Mouse (Mus musculus): ENCODE measurements around the gene Sucla2. TPM values are rescaled to one million over a fixed set of nuclear protein-coding genes. Genes with fewer than 3 reads are reported as not detected.

The Sucla2 gene
- polyA plus RNA-seq, 1 experiment = 13.9 TPM

GRCm38 (mm10) chr14:73493356-73493755 is 31.8 kb upstream of the Sucla2 start:
- TF ChIP-seq POLR2A (IDR thresholded peaks at IDR 0.05; ENCODE audit: borderline replicate concordance, extremely low read depth, low read depth, low read length) (no peak), CTCF (IDR thresholded peaks at IDR 0.05; ENCODE audit: insufficient read depth, low read length) (no peak)
- Histone ChIP-seq H3K4me3 (replicated peaks; ENCODE audit: extremely low read depth, low read depth, low read length) (no peak overlapping the region), H3K4me1 (ENCODE audit: control insufficient read depth, insufficient read depth, low read length) (no peaks in the 10 kb centered on the region)
- WGBS = 94% methylated on average over 6 of the region's 6 CpGs
- DNase-seq = no peak

GRCm38 (mm10) chr14:73494122-73494521 is 31.0 kb upstream of the Sucla2 start:
- DNase-seq = no peak
- no peaks in the 10 kb centered on the region for H3K4me1 ChIP-seq (ENCODE audit: control insufficient read depth, insufficient read depth, low read length)
- TF ChIP-seq CTCF (IDR thresholded peaks at IDR 0.05; ENCODE audit: insufficient read depth, low read length) (no peak), POLR2A (IDR thresholded peaks at IDR 0.05; ENCODE audit: borderline replicate concordance, extremely low read depth, low read depth, low read length) (no peak)
- WGBS = 71% methylated on average over 6 of the region's 6 CpGs
- no peak overlapping the region for H3K4me3 ChIP-seq (replicated peaks; ENCODE audit: extremely low read depth, low read depth, low read length)

GRCm38 (mm10) chr14:73495753-73496152 is 29.4 kb upstream of the Sucla2 start:
- WGBS = 55% methylated on average over 7 of the region's 7 CpGs
- H3K4me3 ChIP-seq (replicated peaks; ENCODE audit: extremely low read depth, low read depth, low read length) = no peak overlapping the region

GRCm38 (mm10) chr14:73501283-73501682 is 23.8 kb upstream of the Sucla2 start:
- no peak for DNase-seq
- WGBS = 80% methylated on average over 9 of the region's 9 CpGs
- peaks cover 19% of the 10 kb centered on the region for H3K4me1 ChIP-seq (ENCODE audit: control insufficient read depth, insufficient read depth, low read length)
- no peak overlapping the region for H3K4me3 ChIP-seq (replicated peaks; ENCODE audit: extremely low read depth, low read depth, low read length)
- TF ChIP-seq CTCF (IDR thresholded peaks at IDR 0.05; ENCODE audit: insufficient read depth, low read length) (no peak), POLR2A (IDR thresholded peaks at IDR 0.05; ENCODE audit: borderline replicate concordance, extremely low read depth, low read depth, low read length) (no peak)

More at GRCm38 (mm10) chr14:73495753-73496152, 29.4 kb upstream of the Sucla2 start:
- no peak for TF ChIP-seq CTCF (IDR thresholded peaks at IDR 0.05; ENCODE audit: insufficient read depth, low read length)
- TF ChIP-seq POLR2A (IDR thresholded peaks at IDR 0.05; ENCODE audit: borderline replicate concordance, extremely low read depth, low read depth, low read length) = no peak
- H3K4me1 ChIP-seq (ENCODE audit: control insufficient read depth, insufficient read depth, low read length) = no peaks in the 10 kb centered on the region
- no peak for DNase-seq

GRCm38 (mm10) chr14:73501721-73502120 is 23.4 kb upstream of the Sucla2 start:
- TF ChIP-seq POLR2A (IDR thresholded peaks at IDR 0.05; ENCODE audit: borderline replicate concordance, extremely low read depth, low read depth, low read length) (no peak), CTCF (IDR thresholded peaks at IDR 0.05; ENCODE audit: insufficient read depth, low read length) (no peak)
- Histone ChIP-seq H3K4me1 (ENCODE audit: control insufficient read depth, insufficient read depth, low read length) (peaks cover 19% of the 10 kb centered on the region), H3K4me3 (replicated peaks; ENCODE audit: extremely low read depth, low read depth, low read length) (no peak overlapping the region)
- 38% methylated on average over 6 of the region's 6 CpGs for WGBS
- no peak for DNase-seq

GRCm38 (mm10) chr14:73502591-73503184 is 22.4 kb upstream of the Sucla2 start:
- no peak for DNase-seq
- Histone ChIP-seq H3K4me3 (replicated peaks; ENCODE audit: extremely low read depth, low read depth, low read length) (no peak overlapping the region), H3K4me1 (ENCODE audit: control insufficient read depth, insufficient read depth, low read length) (peaks cover 19% of the 10 kb centered on the region)
- 24% methylated on average over 7 of the region's 7 CpGs for WGBS
- TF ChIP-seq POLR2A (IDR thresholded peaks at IDR 0.05; ENCODE audit: borderline replicate concordance, extremely low read depth, low read depth, low read length) = no peak
- TF ChIP-seq CTCF (IDR thresholded peaks at IDR 0.05; ENCODE audit: insufficient read depth, low read length) = no peak

GRCm38 (mm10) chr14:73503237-73503933 is 21.7 kb upstream of the Sucla2 start:
- TF ChIP-seq CTCF (IDR thresholded peaks at IDR 0.05; ENCODE audit: insufficient read depth, low read length) = no peak
- TF ChIP-seq POLR2A (IDR thresholded peaks at IDR 0.05; ENCODE audit: borderline replicate concordance, extremely low read depth, low read depth, low read length) = no peak
- no peak overlapping the region for H3K4me3 ChIP-seq (replicated peaks; ENCODE audit: extremely low read depth, low read depth, low read length)
- H3K4me1 ChIP-seq (ENCODE audit: control insufficient read depth, insufficient read depth, low read length) = peaks cover 19% of the 10 kb centered on the region
- no peak for DNase-seq
- 30% methylated on average over 13 of the region's 13 CpGs for WGBS

- WGBS = 51% methylated on average over 8 of the region's 8 CpGs
- no peak for DNase-seq
- Histone ChIP-seq H3K4me1 (ENCODE audit: control insufficient read depth, insufficient read depth, low read length) (peaks cover 26% of the 10 kb centered on the region), H3K4me3 (replicated peaks; ENCODE audit: extremely low read depth, low read depth, low read length) (no peak overlapping the region)
- TF ChIP-seq POLR2A (IDR thresholded peaks at IDR 0.05; ENCODE audit: borderline replicate concordance, extremely low read depth, low read depth, low read length) = no peak
- no peak for TF ChIP-seq CTCF (IDR thresholded peaks at IDR 0.05; ENCODE audit: insufficient read depth, low read length)
Measured at GRCm38 (mm10) chr14:73506283-73506682, 18.8 kb upstream of the Sucla2 start.

GRCm38 (mm10) chr14:73507200-73507599 is 17.9 kb upstream of the Sucla2 start:
- DNase-seq = no peak
- Histone ChIP-seq H3K4me3 (replicated peaks; ENCODE audit: extremely low read depth, low read depth, low read length) (no peak overlapping the region), H3K4me1 (ENCODE audit: control insufficient read depth, insufficient read depth, low read length) (peaks cover 20% of the 10 kb centered on the region)
- no peak for TF ChIP-seq CTCF (IDR thresholded peaks at IDR 0.05; ENCODE audit: insufficient read depth, low read length)
- TF ChIP-seq POLR2A (IDR thresholded peaks at IDR 0.05; ENCODE audit: borderline replicate concordance, extremely low read depth, low read depth, low read length) = no peak
- WGBS = 54% methylated on average over 15 of the region's 15 CpGs
